Mouse (Mus musculus) fibroblast of lung, adult 2 months (primary cell): ENCODE results near the gene Slc44a2.

ENCODE experiments used
- DNase-seq: peaks from one replicate; pipeline ENCODE4 v3.0.0-alpha.2; 2011; ENCODE audit warnings: low read depth

Gene Slc44a2

DNA sequence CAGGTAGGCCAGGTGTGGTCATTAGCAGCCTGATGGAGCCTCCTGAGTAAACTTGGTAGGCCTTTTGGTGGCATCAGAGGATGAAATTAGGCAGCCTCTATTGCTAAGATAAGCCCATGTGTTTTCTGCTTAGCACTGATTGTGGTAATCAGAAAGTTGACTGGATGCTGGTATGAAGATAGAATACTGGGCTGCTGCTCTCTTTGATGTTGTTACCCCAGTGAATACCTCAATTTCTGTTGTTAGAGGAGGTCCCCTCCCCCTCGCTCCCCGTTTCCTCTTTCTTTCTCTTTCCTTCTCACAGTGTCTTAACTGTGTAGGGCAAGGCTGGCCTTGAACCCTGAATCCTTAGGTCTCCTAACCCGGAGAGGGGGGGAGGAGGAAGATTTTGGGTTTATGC, 58.7 kb downstream of the Slc44a2 start:
- DNase-seq: no peak

GRCm38 (mm10) chr9:21380868-21381267, 60.4 kb downstream of the Slc44a2 start:
- DNase-seq: no peak

DNA sequence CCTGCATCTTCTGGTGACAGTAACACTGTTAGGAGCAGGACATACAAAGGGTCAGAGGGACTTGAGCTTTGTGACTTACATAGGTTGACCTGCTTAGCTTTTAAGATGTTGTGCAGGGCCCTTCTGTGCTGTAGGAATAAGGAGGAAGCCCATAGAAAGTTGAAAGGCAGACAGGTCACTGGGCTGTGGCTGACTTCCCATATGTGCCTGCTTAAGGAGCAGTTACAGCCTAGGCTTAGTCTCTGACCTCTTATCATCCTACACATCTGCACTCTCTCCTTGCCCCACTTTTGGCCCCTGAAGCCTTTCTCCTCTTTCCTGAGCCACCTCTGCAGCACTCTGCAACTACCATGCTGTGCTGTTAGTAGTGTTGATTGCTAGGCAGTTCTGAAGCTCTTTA, 63.5 kb downstream of the Slc44a2 start:
- DNase-seq: no peak

GRCm38 (mm10) chr9:21392646-21393175, 72.2 kb downstream of the Slc44a2 start:
- DNase-seq: no peak

DNA sequence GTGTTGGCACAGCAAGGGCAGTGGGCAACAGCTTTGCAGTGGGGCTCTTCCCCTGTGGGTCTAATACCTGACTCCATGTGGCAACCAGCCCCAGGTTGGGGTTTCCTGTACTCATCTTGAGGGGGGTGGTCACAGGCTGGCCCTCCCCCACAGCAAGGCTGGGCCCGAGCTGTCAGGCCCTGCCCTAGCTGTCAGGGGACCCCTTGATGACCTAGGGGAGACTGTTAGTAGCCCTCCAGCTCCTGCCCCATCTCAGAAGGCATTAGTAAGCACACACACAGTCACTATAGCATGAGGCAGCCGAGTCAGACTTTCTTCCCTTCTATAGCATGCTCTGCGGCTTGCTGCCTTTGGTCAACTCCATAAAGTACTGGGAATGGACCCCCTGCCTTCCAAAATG, 75.2 kb downstream of the Slc44a2 start:
- no peak for DNase-seq

- DNase-seq: no peak
These were observed 76.7 kb downstream of the Slc44a2 start for GRCm38 (mm10) chr9:21397170-21397569.

DNA sequence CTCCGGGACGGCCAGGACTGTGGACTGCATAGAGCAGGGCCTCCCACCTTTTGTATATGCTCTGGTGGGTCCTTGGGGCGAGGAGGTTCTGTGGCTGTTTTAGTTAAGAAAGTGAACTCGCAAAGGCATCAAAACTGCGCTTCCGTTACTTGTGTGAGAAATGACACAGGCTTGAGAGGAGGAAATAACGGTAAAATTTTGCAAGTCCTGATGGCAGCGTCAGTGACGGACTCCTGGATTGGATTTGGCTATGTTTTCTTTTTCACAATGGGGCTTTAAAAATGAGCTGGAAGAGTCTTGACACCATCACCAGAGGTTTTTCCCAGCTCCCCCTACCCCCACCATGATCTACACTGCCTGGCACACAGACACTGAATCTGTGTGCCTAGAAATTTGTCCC, 80.5 kb downstream of the Slc44a2 start:
- DNase-seq: no peak

GRCm38 (mm10) chr9:21402764-21403253, 82.3 kb downstream of the Slc44a2 start:
- no peak for DNase-seq

DNA sequence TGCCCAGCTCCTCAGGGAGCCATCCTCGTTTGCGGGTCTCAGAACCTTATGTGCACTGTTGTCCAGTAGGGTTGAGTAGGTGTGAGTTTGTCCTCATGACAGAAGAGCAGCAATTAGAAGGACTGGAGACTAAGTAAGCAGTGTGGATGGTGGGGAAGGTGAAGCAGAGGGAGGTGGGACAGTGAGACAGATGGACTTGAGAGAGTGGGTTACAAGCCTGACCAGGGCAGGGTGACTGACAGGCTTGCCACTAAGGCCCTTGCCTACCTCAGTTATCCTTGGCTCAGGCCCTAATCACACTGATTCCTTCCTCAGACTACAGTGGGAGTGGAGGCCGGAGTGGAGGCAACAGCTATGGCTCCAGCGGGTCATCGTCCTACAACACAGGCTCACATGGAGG, 83.2 kb downstream of the Slc44a2 start:
- no peak for DNase-seq
